Mouse (Mus musculus) thymus, postnatal 4 days (tissue): ENCODE results near the gene Tgds.
"Not testable (repeated sequence)": the region's sequence is repeated elsewhere in the genome, so short reads cannot be mapped to it uniquely, and the experiment has no call there.

Source experiments
- DNase-seq: peaks from one replicate; pipeline ENCODE4 v3.0.0; 2021

Gene Tgds

GRCm38 (mm10) chr14:118131931-118132641 lies 469 bp downstream of the Tgds start:
- no peak for DNase-seq

GRCm38 (mm10) chr14:118131472-118131871 lies 1.1 kb downstream of the Tgds start:
- no peak for DNase-seq

DNA sequence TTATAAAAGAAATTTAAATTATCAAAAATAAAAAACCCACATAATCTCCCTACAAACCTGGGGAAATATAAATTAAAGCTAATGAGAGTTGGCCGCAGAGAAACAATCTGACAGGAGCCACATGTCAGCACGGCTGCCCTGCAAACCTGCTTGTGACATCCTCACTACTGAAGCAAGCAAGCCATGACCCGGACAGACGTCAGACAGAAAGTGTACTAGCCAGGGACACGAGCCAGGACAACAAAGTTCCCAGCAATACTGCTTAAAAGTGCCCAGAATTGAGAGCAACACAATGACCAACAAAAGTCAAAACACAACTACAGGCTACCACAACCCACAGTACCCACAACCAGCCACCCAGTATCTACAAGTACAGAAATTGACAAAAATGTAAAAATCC lies 6.3 kb downstream of the Tgds start:
- no peak for DNase-seq

- no peak for DNase-seq
Observed at GRCm38 (mm10) chr14:118124771-118125170, 7.8 kb downstream of the Tgds start.

DNA sequence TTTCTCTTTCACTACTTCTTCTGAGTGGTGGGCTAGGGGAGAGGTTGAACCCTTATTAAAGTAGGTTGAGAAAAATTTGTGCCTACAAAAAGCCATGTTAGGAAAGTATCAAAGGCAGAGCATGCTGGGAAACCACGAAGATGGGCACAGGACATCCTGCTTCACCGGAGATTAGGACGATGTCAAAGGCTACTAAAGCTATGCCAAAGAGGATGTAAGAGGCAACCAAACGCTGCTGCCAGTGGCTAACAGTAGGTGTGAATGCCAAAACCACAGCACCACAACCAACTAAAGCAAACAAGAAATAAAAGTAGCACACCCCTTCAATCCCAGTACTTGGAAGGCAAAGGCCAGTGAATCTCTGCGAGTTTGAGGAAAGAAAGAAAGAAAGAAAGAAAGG lies 8.4 kb downstream of the Tgds start:
- no peak for DNase-seq

GRCm38 (mm10) chr14:118113116-118113515 lies 19.4 kb downstream of the Tgds start:
- DNase-seq: no peak

- DNase-seq: not testable (repeated sequence)
Observed at GRCm38 (mm10) chr14:118107479-118107878, 25.1 kb downstream of the Tgds start.

GRCm38 (mm10) chr14:118101227-118101990 lies 31.1 kb downstream of the Tgds start:
- no peak for DNase-seq

- DNase-seq: no peak
Observed at GRCm38 (mm10) chr14:118098265-118098664, 34.3 kb downstream of the Tgds start.

- no peak for DNase-seq
Observed at GRCm38 (mm10) chr14:118089806-118090392, 42.7 kb downstream of the Tgds start.

- DNase-seq: peak; percentile 94
Observed at GRCm38 (mm10) chr14:118089215-118089805, 43.2 kb downstream of the Tgds start.

DNA sequence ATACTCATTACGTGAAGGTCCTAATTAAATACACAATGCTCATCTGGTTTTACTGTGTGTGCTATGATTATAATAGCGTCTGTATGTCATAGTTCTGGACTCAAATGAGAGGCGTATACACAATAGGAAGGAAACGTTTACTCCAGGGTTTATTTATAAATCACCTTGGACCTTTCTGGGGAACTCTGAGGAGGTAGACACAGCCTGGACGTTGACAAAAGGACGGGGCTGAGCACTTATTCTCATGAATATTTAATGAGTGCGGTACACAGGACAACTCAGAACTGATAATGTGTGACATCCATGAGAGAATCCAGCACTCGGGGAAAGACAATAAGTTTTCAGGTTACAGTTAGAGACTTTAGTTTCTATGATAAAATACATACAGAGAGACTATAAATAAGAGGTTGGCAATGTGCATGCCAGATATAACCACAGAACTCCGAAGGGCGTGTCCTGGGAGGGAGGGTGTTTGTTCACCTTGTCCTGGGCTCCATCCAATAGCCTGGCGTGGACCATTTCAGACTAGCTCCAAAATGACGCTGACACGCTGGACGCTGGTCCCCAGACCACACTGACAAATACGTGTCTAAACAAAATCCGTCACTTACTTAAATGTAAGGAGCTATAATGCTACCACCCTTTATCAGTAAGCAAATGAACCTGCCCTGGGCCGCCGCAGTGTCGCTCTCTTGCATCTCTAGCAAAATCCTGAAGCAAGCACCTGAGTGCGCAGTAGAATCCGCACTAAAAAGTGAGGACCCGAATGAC lies 43.9 kb downstream of the Tgds start:
- DNase-seq: no peak

GRCm38 (mm10) chr14:118086271-118087035 lies 46.1 kb downstream of the Tgds start:
- DNase-seq: no peak

DNA sequence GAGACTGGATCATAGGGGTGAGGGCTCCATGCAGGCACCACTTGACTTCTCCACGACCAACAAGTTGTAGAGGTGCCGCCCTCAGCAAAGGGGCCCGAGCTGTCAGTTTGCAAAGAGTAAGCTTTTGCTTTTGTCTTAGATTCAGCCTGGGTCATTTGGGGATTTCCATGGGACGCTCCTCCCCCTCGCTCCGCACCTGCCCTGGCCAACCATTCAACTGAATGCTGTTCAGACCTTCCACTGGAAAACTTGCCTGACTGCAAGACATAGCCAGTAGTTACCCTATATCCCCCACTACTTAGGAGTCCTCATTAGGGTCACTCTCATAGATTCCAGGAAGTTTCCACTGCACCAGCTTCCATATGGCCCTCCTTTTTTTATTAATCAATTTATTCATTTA lies 48.7 kb downstream of the Tgds start:
- no peak for DNase-seq

GRCm38 (mm10) chr14:118080606-118081005 lies 51.9 kb downstream of the Tgds start:
- DNase-seq: no peak

DNA sequence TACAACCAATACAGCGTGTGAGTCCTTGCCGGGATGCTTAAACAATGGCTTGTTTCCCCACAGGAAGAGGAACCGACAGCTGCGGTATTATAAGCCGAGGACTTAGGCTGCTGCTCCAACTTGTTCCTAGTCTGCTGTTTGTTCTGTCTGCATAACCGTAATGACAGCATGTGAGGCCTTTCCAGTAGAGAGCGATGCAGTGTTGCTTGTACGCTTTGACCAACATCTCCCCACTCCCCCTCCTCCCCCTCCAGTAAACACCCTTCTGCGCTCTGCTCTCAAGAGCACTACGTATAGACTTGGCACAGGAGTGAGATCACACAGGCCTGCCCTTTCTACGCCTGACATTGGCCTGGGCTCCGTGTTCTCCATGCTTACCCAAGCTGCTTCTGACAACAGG lies 62.5 kb downstream of the Tgds start:
- no peak for DNase-seq

DNA sequence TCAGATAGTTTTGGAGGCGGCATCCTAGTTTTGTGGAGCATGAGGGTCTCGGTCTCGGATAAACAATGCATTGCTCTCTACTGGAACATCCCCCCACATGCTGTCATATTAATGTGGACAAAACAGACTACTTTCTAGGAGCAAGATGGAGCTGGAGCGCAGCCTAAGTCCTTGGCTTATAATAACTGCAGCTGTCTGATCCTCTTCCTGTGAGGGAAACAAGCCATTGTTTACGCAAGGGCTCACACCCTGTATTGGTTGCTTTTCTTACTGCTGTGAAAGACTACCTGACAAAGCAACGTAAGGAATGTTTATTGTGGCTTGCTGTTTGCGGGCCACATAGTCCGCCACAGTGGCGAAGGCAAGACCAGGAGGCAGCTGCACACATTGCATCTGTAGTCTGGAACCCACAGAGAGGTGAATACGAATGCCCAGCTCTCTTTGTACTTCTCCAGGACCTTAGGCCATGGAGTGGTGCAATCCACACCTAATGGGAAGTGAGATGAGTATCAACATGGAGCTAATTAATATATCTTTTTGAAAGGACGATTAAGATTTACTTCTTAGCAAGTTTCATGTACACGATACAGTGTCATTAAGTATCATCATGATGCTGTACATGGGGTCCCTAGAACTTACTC lies 63.0 kb downstream of the Tgds start:
- DNase-seq: no peak
